Mouse (Mus musculus): Measurements from ENCODE around the gene Bmpr2.

DNA sequence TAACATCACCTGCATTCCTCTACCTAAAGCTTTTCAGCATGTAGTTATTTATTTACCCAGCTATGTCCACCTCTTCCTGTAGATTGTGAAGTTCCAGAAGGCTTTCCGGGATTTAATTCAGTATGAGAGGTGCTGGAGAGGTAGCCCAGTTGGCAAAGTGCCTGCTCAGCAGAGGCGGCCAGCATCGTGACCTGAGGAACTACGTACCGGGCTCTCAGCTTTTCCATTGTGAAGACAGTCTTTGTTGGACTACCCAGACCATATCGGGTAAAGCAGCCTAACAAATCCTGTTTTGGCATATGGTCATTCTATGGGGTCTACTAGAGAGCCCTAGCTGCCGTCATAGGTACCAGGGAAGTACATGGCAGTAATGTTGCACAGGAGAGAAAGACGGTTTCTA is 33.1 kb upstream of the Bmpr2 start:
- no peak for TF ChIP-seq CTCF (IDR thresholded peaks at IDR 0.05; ENCODE audit: extremely low read depth, insufficient read length, insufficient replicate concordance, low read depth, low read length)
- no peak for TF ChIP-seq POLR2A (IDR thresholded peaks at IDR 0.05; ENCODE audit: low read depth, low read length)
